Mouse (Mus musculus) small intestine, adult 2 months (tissue): Measurements from ENCODE around the gene R3hdm2. TPM values are rescaled to one million over a fixed set of nuclear protein-coding genes. Genes with fewer than 3 reads are reported as not detected.
A peak's percentile ranks its signal among the peaks of the same experiment; 100 is the strongest.

Experiments used
- H3K27ac ChIP-seq: fragments of 200-500 bp; 2 replicates; pipeline ENCODE4 v1.5.1; 2012; ENCODE audit warnings: low read depth, low read length, control low read depth, inconsistent platforms; ENCODE audit not compliant: insufficient read depth
- H3K27me3 ChIP-seq: fragments of 200-500 bp; 2 replicates; pipeline ENCODE4 v1.6.1; 2012; ENCODE audit warnings: mild to moderate bottlenecking, moderate library complexity, low read length, inconsistent platforms; ENCODE audit not compliant: control insufficient read depth, insufficient read depth
- H3K36me3 ChIP-seq: fragments of 200-500 bp; 2 replicates; pipeline ENCODE4 v1.6.1; 2012; ENCODE audit warnings: mild to moderate bottlenecking, low read length, control low read depth, inconsistent platforms; ENCODE audit not compliant: control insufficient read depth, insufficient read depth
- H3K4me1 ChIP-seq: fragments of 200-500 bp; 2 replicates; pipeline ENCODE4 v1.6.1; 2012; ENCODE audit warnings: low read length, inconsistent platforms, mixed read lengths; ENCODE audit not compliant: control insufficient read depth, insufficient read depth, insufficient read length
- H3K4me3 ChIP-seq: fragments of 200-500 bp; 2 replicates; pipeline ENCODE4 v1.5.1; 2012; ENCODE audit warnings: low read depth, mild to moderate bottlenecking, control low read depth, inconsistent platforms, low read length, moderate library complexity
- CTCF ChIP-seq: fragments of 200-500 bp; IDR thresholded peaks from 2 replicates; pipeline ENCODE4 v1.5.1; 2012; ENCODE audit warnings: low read depth, mild to moderate bottlenecking, control low read depth, inconsistent platforms, low read length, moderate library complexity, mixed read lengths; ENCODE audit not compliant: insufficient replicate concordance, insufficient read length; ENCODE audit errors: extremely low read depth
- POLR2A ChIP-seq: fragments of 200-500 bp; IDR thresholded peaks from 2 replicates; pipeline ENCODE4 v1.6.1; 2012; ENCODE audit warnings: low read depth, mild to moderate bottlenecking, control low read depth, inconsistent platforms, low read length, moderate library complexity
- WGBS: fragments of 180-500 bp; shearing (Covaris S2); methylation state at CpG from one replicate; pipeline ENCODE4 v1.1.7; 2018; 5-methylcytosine and 5-hydroxymethylcytosine counted together
- polyA plus RNA-seq: library from polyadenylated mRNA; depleted of rRNA; stranded (reverse); fragments of >200 nt; gene quantifications from 2 replicates; pipeline ENCODE4 v1.2.3, GENCODE M21; 2012

R3hdm2 gene
- polyA plus RNA-seq, 1 experiment: 103 TPM

DNA sequence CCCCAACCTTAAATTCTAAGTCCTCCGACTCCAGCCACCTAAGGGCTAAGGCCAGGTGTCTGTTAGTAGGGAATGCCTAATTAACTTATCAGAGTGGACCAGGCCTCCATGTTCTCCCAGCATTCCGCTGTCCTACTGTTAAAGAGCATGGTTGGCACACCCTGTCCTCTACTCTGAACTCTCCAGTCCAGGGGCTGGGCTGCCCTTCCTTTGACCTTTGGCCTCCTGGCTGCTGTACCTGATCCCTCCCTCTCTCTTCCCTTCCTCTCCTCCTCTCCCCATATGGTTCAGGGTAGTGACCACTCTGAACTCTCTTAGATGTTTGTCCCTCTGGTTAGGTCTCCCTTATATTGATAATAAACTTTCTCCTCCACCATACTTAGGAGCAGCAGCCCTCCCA, 45.7 kb downstream of the R3hdm2 start:
- Histone ChIP-seq H3K27me3 (no peaks in the 10 kb centered on the region), H3K4me1 (peaks cover 16% of the 10 kb centered on the region; the same call in 1 of the 2 replicates), H3K36me3 (peaks cover 1% of the 10 kb centered on the region; the same call in 1 of the 2 replicates), H3K27ac (peak overlapping the region; percentile 37), H3K4me3 (no peak overlapping the region)
- 43% methylated on average over 2 of the region's 2 CpGs for WGBS
- TF ChIP-seq CTCF (no peak), POLR2A (no peak)

DNA sequence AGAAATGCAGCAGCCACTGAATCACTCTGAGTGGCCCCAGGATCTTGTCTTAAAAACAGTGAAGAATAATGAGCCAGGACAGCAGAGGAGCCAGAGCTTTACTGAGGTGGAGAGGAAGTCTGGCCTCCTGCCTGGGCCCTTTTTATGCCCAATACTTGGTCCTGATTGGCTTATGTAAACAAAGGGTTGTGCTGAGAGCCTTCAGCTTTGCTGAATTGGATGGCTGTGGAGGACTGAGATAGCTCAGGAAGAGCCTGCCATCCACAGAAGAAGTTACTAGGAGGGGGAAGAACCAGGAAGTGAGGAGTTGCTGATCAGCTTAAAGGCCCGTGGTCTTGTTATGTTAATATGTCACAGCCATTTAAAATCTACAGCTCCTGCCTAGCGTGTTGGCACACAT, 46.5 kb downstream of the R3hdm2 start:
- peak overlapping the region; percentile 78 for H3K27ac ChIP-seq
- WGBS: 22% methylated on average over 2 of the region's 2 CpGs
- H3K4me1 ChIP-seq: peaks cover 16% of the 10 kb centered on the region; the same call in 1 of the 2 replicates
- H3K4me3 ChIP-seq: no peak overlapping the region
- H3K36me3 ChIP-seq: peaks cover 2% of the 10 kb centered on the region
- H3K27me3 ChIP-seq: no peaks in the 10 kb centered on the region
- TF ChIP-seq CTCF: no peak
- TF ChIP-seq POLR2A: no peak

DNA sequence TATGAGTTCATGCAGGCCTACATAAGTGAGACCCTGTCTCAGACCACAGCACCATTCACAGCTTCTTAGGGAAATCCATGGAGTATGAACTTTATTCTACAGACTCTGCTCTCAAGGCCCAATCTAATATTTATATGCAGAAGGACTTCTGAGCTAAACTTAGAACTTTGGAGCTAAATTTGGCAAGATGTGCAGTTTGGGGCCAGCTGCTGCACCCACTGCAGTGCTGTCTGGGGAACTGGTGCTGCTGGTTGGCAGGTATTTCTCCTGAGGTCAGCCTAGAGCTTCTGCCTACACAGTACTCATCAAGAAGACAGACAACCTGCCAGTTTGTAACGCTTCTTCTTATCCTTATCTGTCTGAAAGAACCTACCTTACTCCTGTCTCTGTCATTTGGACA, 47.0 kb downstream of the R3hdm2 start:
- TF ChIP-seq CTCF: no peak
- no peak for TF ChIP-seq POLR2A
- Histone ChIP-seq H3K4me1 (peaks cover 16% of the 10 kb centered on the region; the same call in 1 of the 2 replicates), H3K4me3 (no peak overlapping the region), H3K27ac (peak overlapping the region; percentile 78), H3K36me3 (peaks cover 2% of the 10 kb centered on the region), H3K27me3 (no peaks in the 10 kb centered on the region)
- WGBS: 73% methylated on average over 1 of the region's 1 CpGs

DNA sequence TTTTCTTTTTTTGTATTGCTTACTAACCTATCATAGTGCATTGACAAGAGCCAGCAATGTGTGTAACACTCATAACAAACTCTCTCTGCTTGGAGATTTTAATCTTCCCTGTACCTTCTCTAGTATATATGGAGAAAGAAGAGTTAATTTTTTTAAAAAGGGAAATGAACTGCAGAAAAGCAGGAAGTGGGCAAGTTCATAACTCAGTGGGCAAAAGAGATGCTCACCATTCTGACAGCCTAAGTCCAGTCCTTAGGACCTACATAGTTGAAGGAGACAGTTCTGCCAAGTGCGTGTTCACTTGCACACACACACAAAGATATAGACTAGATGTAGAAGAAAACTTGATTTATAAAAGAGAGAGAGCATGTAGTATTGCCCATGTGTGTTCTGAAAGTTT, 47.9 kb downstream of the R3hdm2 start:
- Histone ChIP-seq H3K36me3 (peaks cover 2% of the 10 kb centered on the region), H3K27ac (no peak overlapping the region)
- 94% methylated on average over 1 of the region's 1 CpGs for WGBS

DNA sequence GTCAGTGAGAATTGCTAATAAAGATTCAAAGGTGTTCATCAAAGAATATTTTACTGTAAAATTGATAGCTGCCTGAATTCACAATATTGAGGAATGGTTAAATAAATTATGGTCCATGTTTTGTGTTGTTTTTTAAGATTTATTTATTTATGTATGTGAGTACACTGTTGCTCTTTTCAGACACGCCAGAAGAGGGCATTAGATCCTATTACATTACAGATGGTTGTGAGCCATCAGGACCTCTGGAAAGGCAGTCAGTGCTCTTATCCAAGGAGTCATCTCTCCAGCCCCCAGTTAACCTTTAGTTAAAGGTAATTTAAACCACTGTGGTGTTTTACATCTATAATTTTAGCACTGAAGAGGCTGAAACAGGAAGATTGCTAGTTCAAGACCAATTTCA, 49.4 kb downstream of the R3hdm2 start:
- H3K36me3 ChIP-seq: peaks cover 2% of the 10 kb centered on the region
- 64% methylated on average over 1 of the region's 1 CpGs for WGBS
- H3K27ac ChIP-seq: no peak overlapping the region
- H3K27me3 ChIP-seq: no peaks in the 10 kb centered on the region
- H3K4me1 ChIP-seq: peaks cover 16% of the 10 kb centered on the region; the same call in 1 of the 2 replicates
- H3K4me3 ChIP-seq: no peak overlapping the region
- TF ChIP-seq CTCF (no peak), POLR2A (no peak)

More for the DNA sequence above, 47.9 kb downstream of the R3hdm2 start:
- TF ChIP-seq POLR2A: no peak
- no peak for TF ChIP-seq CTCF
- Histone ChIP-seq H3K4me3 (no peak overlapping the region), H3K27me3 (no peaks in the 10 kb centered on the region), H3K4me1 (peaks cover 16% of the 10 kb centered on the region; the same call in 1 of the 2 replicates)

DNA sequence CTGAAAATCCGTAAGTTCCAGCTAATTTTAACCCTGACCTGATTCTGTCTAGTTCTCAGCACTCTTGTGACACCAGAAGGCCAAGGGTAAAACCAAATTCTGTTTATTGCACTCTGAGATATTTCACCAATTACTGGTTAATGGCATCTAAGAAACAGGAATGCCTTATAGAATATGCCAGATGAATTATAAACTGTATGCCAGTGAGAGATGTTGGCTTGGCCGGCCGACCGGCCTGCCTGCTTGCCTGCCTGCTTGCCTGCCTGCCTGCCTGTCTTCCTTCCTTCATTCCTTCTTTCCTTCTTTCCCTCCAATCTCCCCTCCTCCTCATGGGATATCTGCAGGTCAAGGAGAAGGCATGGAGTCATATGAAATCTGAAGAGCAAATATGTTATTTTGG, 52.3 kb downstream of the R3hdm2 start:
- no peaks in the 10 kb centered on the region for H3K4me1 ChIP-seq
- no peak overlapping the region for H3K4me3 ChIP-seq
- TF ChIP-seq CTCF: no peak
- no peak for TF ChIP-seq POLR2A
- 94% methylated on average over 4 of the region's 4 CpGs for WGBS
- H3K27ac ChIP-seq: no peak overlapping the region
- H3K27me3 ChIP-seq: no peaks in the 10 kb centered on the region
- peaks cover 6% of the 10 kb centered on the region for H3K36me3 ChIP-seq

DNA sequence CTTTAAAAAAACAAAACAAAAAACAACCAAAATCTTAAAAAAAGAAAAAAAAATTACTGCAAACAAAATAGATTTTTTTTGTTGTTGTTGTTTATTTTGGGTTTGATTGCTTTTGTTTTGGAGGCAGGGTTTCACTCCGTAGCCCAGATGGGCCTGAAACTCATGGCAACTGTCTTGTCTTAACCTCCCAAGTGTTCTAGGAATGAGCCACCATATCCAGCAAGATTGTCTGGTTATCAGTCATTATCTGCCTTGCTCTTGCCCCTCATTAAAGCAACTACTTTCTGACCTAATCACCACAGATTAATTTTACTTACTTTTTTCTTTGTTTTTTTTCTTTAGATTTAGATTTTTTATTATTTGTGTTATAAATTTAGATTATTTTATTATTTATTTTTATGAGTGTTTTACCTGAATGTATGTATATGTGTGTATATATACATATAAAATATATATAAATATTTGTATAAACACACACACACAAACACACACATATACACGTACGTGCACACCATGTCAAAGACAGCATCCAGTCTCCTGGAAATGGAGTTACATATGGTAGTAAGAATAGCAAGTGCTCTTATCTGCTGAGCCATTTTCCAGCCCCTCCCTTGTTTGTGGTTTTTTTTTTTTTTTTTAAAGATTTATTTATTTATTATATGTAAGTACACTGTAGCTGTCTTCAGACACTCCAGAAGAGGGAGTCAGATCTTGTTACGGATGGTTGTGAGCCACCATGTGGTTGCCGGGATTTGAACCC, 57.4 kb downstream of the R3hdm2 start:
- WGBS: 92% methylated on average over 5 of the region's 5 CpGs
- Histone ChIP-seq H3K4me3 (no peak overlapping the region), H3K27ac (no peak overlapping the region), H3K4me1 (no peaks in the 10 kb centered on the region), H3K36me3 (peaks cover 5% of the 10 kb centered on the region), H3K27me3 (no peaks in the 10 kb centered on the region)
- no peak for TF ChIP-seq CTCF
- no peak for TF ChIP-seq POLR2A
